Mouse (Mus musculus): ENCODE data around the gene Lgals12. TPM values are rescaled to one million over a fixed set of nuclear protein-coding genes. Genes with fewer than 3 reads are reported as not detected.

Lgals12 gene
- polyA plus RNA-seq (2014; fragmentation: Nextera tagmentation; extraction: Ambion mirVana) = 0.14 and 0.20 TPM in 2 replicates

GRCm38 (mm10) chr19:7606801-7607689, at the start of gene Lgals12:
Gene Lgals12 (minus strand): TSS chr19:7607193.
- peak within 1 kb of the TSS; percentile 23 for H3K4me3 ChIP-seq (ENCODE audit: low read depth, low read length)
- H3K9me3 ChIP-seq (replicated peaks; ENCODE audit: control insufficient read depth, low read length) = no peaks in the 10 kb centered on the region
- WGBS = 7% methylated on average over 15 of the region's 15 CpGs
- H3K4me2 ChIP-seq (ENCODE audit: low read length) = peak within 1 kb of the TSS; percentile 62
- peak within 1 kb of the TSS; percentile 88 for H3K27ac ChIP-seq (ENCODE audit: low read depth, low read length)
- peak; percentile 36 for ATAC-seq
- peak within 1 kb of the TSS; percentile 35; the same call in 1 of the 2 replicates for H3K9ac ChIP-seq (ENCODE audit: low read length)
- 0 out of 2 replicates have a peak, but pooled peaks cover 4% of the 10 kb centered on the region for H3K27me3 ChIP-seq (replicated peaks; ENCODE audit: control insufficient read depth, insufficient read depth, low read length)
- peaks cover 21% of the 10 kb centered on the region for H3K4me1 ChIP-seq (ENCODE audit: control insufficient read depth, insufficient read depth, low read length)
- H3K36me3 ChIP-seq (ENCODE audit: control insufficient read depth, insufficient read depth, low read length) = no peaks in the 10 kb centered on the region
- DNase-seq (ENCODE audit: low spot score) = peak; percentile 66

GRCm38 (mm10) chr19:7648913-7649666, 42.1 kb upstream of the Lgals12 start:
- H3K27me3 ChIP-seq (replicated peaks; ENCODE audit: control insufficient read depth, insufficient read depth, low read length) = no peaks in the 10 kb centered on the region
- no peaks in the 10 kb centered on the region for H3K9me3 ChIP-seq (replicated peaks; ENCODE audit: control insufficient read depth, low read length)
- H3K36me3 ChIP-seq (ENCODE audit: control insufficient read depth, insufficient read depth, low read length) = no peaks in the 10 kb centered on the region
- no peak overlapping the region for H3K9ac ChIP-seq (ENCODE audit: low read length)
- no peak for ATAC-seq
- no peak overlapping the region for H3K27ac ChIP-seq (ENCODE audit: low read depth, low read length)
- H3K4me3 ChIP-seq (ENCODE audit: low read depth, low read length) = no peak overlapping the region
- no peak for DNase-seq (ENCODE audit: low spot score)
- no peaks in the 10 kb centered on the region for H3K4me1 ChIP-seq (ENCODE audit: control insufficient read depth, insufficient read depth, low read length)
- no peak overlapping the region for H3K4me2 ChIP-seq (ENCODE audit: low read length)
- WGBS = 88% methylated on average over 8 of the region's 8 CpGs

GRCm38 (mm10) chr19:7633786-7634185, 26.8 kb upstream of the Lgals12 start:
- no peak overlapping the region for H3K9ac ChIP-seq (ENCODE audit: low read length)
- H3K27ac ChIP-seq (ENCODE audit: low read depth, low read length) = no peak overlapping the region
- no peak for ATAC-seq
- no peak for DNase-seq (ENCODE audit: low spot score)
- H3K4me1 ChIP-seq (ENCODE audit: control insufficient read depth, insufficient read depth, low read length) = no peaks in the 10 kb centered on the region
- H3K36me3 ChIP-seq (ENCODE audit: control insufficient read depth, insufficient read depth, low read length) = no peaks in the 10 kb centered on the region
- H3K9me3 ChIP-seq (replicated peaks; ENCODE audit: control insufficient read depth, low read length) = no peaks in the 10 kb centered on the region
- WGBS = 72% methylated on average over 1 of the region's 1 CpGs
- H3K4me2 ChIP-seq (ENCODE audit: low read length) = no peak overlapping the region
- no peak overlapping the region for H3K4me3 ChIP-seq (ENCODE audit: low read depth, low read length)
- no peaks in the 10 kb centered on the region for H3K27me3 ChIP-seq (replicated peaks; ENCODE audit: control insufficient read depth, insufficient read depth, low read length)

- no peak for ATAC-seq
- Histone ChIP-seq H3K4me2 (ENCODE audit: low read length) (no peak overlapping the region), H3K9ac (ENCODE audit: low read length) (no peak overlapping the region), H3K4me3 (ENCODE audit: low read depth, low read length) (no peak overlapping the region), H3K27me3 (replicated peaks; ENCODE audit: control insufficient read depth, insufficient read depth, low read length) (no peaks in the 10 kb centered on the region), H3K4me1 (ENCODE audit: control insufficient read depth, insufficient read depth, low read length) (no peaks in the 10 kb centered on the region), H3K9me3 (replicated peaks; ENCODE audit: control insufficient read depth, low read length) (no peaks in the 10 kb centered on the region), H3K27ac (ENCODE audit: low read depth, low read length) (no peak overlapping the region), H3K36me3 (ENCODE audit: control insufficient read depth, insufficient read depth, low read length) (no peaks in the 10 kb centered on the region)
- no peak for DNase-seq (ENCODE audit: low spot score)
Observed at GRCm38 (mm10) chr19:7633021-7633420, 26.0 kb upstream of the Lgals12 start.

- H3K9me3 ChIP-seq (replicated peaks; ENCODE audit: control insufficient read depth, low read length) = no peaks in the 10 kb centered on the region
- ATAC-seq (peak; percentile 50; the same call in 1 of the 2 replicates), DNase-seq (ENCODE audit: low spot score) (peak; percentile 92)
- no peaks in the 10 kb centered on the region for H3K36me3 ChIP-seq (ENCODE audit: control insufficient read depth, insufficient read depth, low read length)
- no peak overlapping the region for H3K4me2 ChIP-seq (ENCODE audit: low read length)
- H3K27ac ChIP-seq (ENCODE audit: low read depth, low read length) = no peak overlapping the region
- no peaks in the 10 kb centered on the region for H3K27me3 ChIP-seq (replicated peaks; ENCODE audit: control insufficient read depth, insufficient read depth, low read length)
- H3K4me1 ChIP-seq (ENCODE audit: control insufficient read depth, insufficient read depth, low read length) = no peaks in the 10 kb centered on the region
- H3K9ac ChIP-seq (ENCODE audit: low read length) = no peak overlapping the region
- no peak overlapping the region for H3K4me3 ChIP-seq (ENCODE audit: low read depth, low read length)
- 38% methylated on average over 7 of the region's 7 CpGs for WGBS
Observed at GRCm38 (mm10) chr19:7617696-7618095, 10.7 kb upstream of the Lgals12 start.

GRCm38 (mm10) chr19:7617085-7617484, 10.1 kb upstream of the Lgals12 start:
- no peak for DNase-seq (ENCODE audit: low spot score)
- WGBS = 56% methylated on average over 3 of the region's 3 CpGs
- no peak overlapping the region for H3K9ac ChIP-seq (ENCODE audit: low read length)
- ATAC-seq = no peak
- no peaks in the 10 kb centered on the region for H3K36me3 ChIP-seq (ENCODE audit: control insufficient read depth, insufficient read depth, low read length)
- H3K9me3 ChIP-seq (replicated peaks; ENCODE audit: control insufficient read depth, low read length) = no peaks in the 10 kb centered on the region
- no peak overlapping the region for H3K4me3 ChIP-seq (ENCODE audit: low read depth, low read length)
- no peaks in the 10 kb centered on the region for H3K4me1 ChIP-seq (ENCODE audit: control insufficient read depth, insufficient read depth, low read length)
- no peak overlapping the region for H3K27ac ChIP-seq (ENCODE audit: low read depth, low read length)
- 0 out of 2 replicates have a peak, but pooled peaks cover 4% of the 10 kb centered on the region for H3K27me3 ChIP-seq (replicated peaks; ENCODE audit: control insufficient read depth, insufficient read depth, low read length)
- H3K4me2 ChIP-seq (ENCODE audit: low read length) = no peak overlapping the region

- no peak overlapping the region for H3K27ac ChIP-seq (ENCODE audit: low read depth, low read length)
- no peak overlapping the region for H3K4me3 ChIP-seq (ENCODE audit: low read depth, low read length)
- ATAC-seq = no peak
- H3K36me3 ChIP-seq (ENCODE audit: control insufficient read depth, insufficient read depth, low read length) = no peaks in the 10 kb centered on the region
- 71% methylated on average over 5 of the region's 5 CpGs for WGBS
- H3K4me1 ChIP-seq (ENCODE audit: control insufficient read depth, insufficient read depth, low read length) = no peaks in the 10 kb centered on the region
- no peaks in the 10 kb centered on the region for H3K9me3 ChIP-seq (replicated peaks; ENCODE audit: control insufficient read depth, low read length)
- DNase-seq (ENCODE audit: low spot score) = no peak
- H3K4me2 ChIP-seq (ENCODE audit: low read length) = no peak overlapping the region
- H3K9ac ChIP-seq (ENCODE audit: low read length) = no peak overlapping the region
- 0 out of 2 replicates have a peak, but pooled peaks cover 8% of the 10 kb centered on the region for H3K27me3 ChIP-seq (replicated peaks; ENCODE audit: control insufficient read depth, insufficient read depth, low read length)
Observed at GRCm38 (mm10) chr19:7616231-7616930, 9.4 kb upstream of the Lgals12 start.

- H3K9ac ChIP-seq (ENCODE audit: low read length) = no peak overlapping the region
- ATAC-seq = no peak
- H3K4me3 ChIP-seq (ENCODE audit: low read depth, low read length) = no peak overlapping the region
- H3K27ac ChIP-seq (ENCODE audit: low read depth, low read length) = no peak overlapping the region
- no peaks in the 10 kb centered on the region; the same call in 1 of the 2 replicates for H3K4me1 ChIP-seq (ENCODE audit: control insufficient read depth, insufficient read depth, low read length)
- no peak for DNase-seq (ENCODE audit: low spot score)
- no peaks in the 10 kb centered on the region for H3K9me3 ChIP-seq (replicated peaks; ENCODE audit: control insufficient read depth, low read length)
- H3K27me3 ChIP-seq (replicated peaks; ENCODE audit: control insufficient read depth, insufficient read depth, low read length) = 0 out of 2 replicates have a peak, but pooled peaks cover 9% of the 10 kb centered on the region
- H3K36me3 ChIP-seq (ENCODE audit: control insufficient read depth, insufficient read depth, low read length) = no peaks in the 10 kb centered on the region
- no peak overlapping the region for H3K4me2 ChIP-seq (ENCODE audit: low read length)
- 87% methylated on average over 7 of the region's 7 CpGs for WGBS
Observed at GRCm38 (mm10) chr19:7613151-7613550, 6.2 kb upstream of the Lgals12 start.

All from forebrain, embryonic 14.5 days (tissue).